In genomic region chr7:122247254-122247864, GRCm38 (mm10) we compare ENCODE assay signal across 23 mouse cellular contexts. TPM values are rescaled to one million over a fixed set of nuclear protein-coding genes. Genes with fewer than 3 reads are reported as not detected.
A peak's percentile ranks its signal among the peaks of the same experiment; 100 is the strongest.
DNase-seq lines count a peak whose midpoint lies in the region; ATAC-seq lines count a peak whose summit lies in the region.
"Had no signal": no experiment of that assay in that cellular context is flagged by ENCODE, and none has a peak within 500 bp of the region (broad histone marks: within the 10 kb centered on the region; RNA-seq: fewer than 3 reads in every experiment).

No protein-coding gene starts in this region.

- no peaks in the 10 kb centered on the region for H3K36me3 ChIP-seq in heart, embryonic 11.5 days (ENCODE audit: control insufficient read depth, insufficient read depth, low read length)
- no peaks in the 10 kb centered on the region for H3K36me3 ChIP-seq in neural tube, embryonic 15.5 days
- H3K36me3 ChIP-seq: hindbrain, embryonic 15.5 days; limb, embryonic 12.5 days; midbrain, embryonic 10.5 days had no signal

- H3K9me3 ChIP-seq in heart, embryonic 11.5 days (replicated peaks; ENCODE audit: control insufficient read depth, low read length) = no peaks in the 10 kb centered on the region
- H3K9me3 ChIP-seq in neural tube, embryonic 15.5 days (replicated peaks) = no peaks in the 10 kb centered on the region
- H3K9me3 ChIP-seq: hindbrain, embryonic 15.5 days; limb, embryonic 12.5 days; midbrain, embryonic 10.5 days had no signal

- no peak overlapping the region for H3K4me3 ChIP-seq in heart, embryonic 11.5 days (ENCODE audit: low read depth, low read length)
- no peak overlapping the region for H3K4me3 ChIP-seq in neural tube, embryonic 15.5 days (replicated peaks)
- H3K4me3 ChIP-seq: hindbrain, embryonic 15.5 days; limb, embryonic 12.5 days; midbrain, embryonic 10.5 days; myocyte had no signal

- no peak overlapping the region for H3K9ac ChIP-seq in heart, embryonic 11.5 days (ENCODE audit: low read depth, low read length)
- H3K9ac ChIP-seq in neural tube, embryonic 15.5 days (replicated peaks) = no peak overlapping the region
- H3K9ac ChIP-seq: hindbrain, embryonic 15.5 days; limb, embryonic 12.5 days had no signal

- DNase-seq in heart, adult 11 months = peak; percentile 59
- peak; percentile 35 for DNase-seq in induced T-regulatory cell, adult 2 months (ENCODE audit: low read depth)
- DNase-seq in thymus, postnatal 0 days (ENCODE audit: low spot score) = peak; percentile 79
- DNase-seq in kidney, adult 9 months = no peak
- no peak for DNase-seq in heart, adult 9 months (ENCODE audit: low spot score in 2 of 2)
- DNase-seq: adrenal gland, postnatal 10 days; cerebellum, adult 8-10 months; gastrocnemius, postnatal 14 days; kidney, postnatal 25 days; layer of hippocampus, postnatal 36 days; lung, adult 18-20 months; lung, postnatal 10 days had no signal

- WGBS in heart, embryonic 11.5 days (ENCODE audit: insufficient replicate concordance) = 76% methylated on average over 10 of the region's 10 CpGs
- WGBS in neural tube, embryonic 15.5 days = 75% methylated on average over 10 of the region's 10 CpGs

- no peak for ATAC-seq in heart, embryonic 11.5 days (replicated peaks; ENCODE audit: insufficient number of reproducible peaks, low FRiP score, low TSS enrichment)
- ATAC-seq in neural tube, embryonic 15.5 days (ENCODE audit: low FRiP score) = no peak
- ATAC-seq: forebrain, embryonic 14.5 days; intestine, embryonic 16.5 days; midbrain, embryonic 16.5 days had no signal

- no peaks in the 10 kb centered on the region for H3K4me1 ChIP-seq in heart, embryonic 11.5 days (ENCODE audit: control insufficient read depth, insufficient read depth, low read length)
- H3K4me1 ChIP-seq in neural tube, embryonic 15.5 days = no peaks in the 10 kb centered on the region
- H3K4me1 ChIP-seq: hindbrain, embryonic 15.5 days; limb, embryonic 12.5 days had no signal

- H3K27ac ChIP-seq in heart, embryonic 11.5 days (ENCODE audit: low read depth, low read length) = no peak overlapping the region
- H3K27ac ChIP-seq in neural tube, embryonic 15.5 days (replicated peaks) = no peak overlapping the region
- H3K27ac ChIP-seq: hindbrain, embryonic 15.5 days; limb, embryonic 12.5 days; midbrain, embryonic 10.5 days had no signal

- no peaks in the 10 kb centered on the region for H3K27me3 ChIP-seq in heart, embryonic 11.5 days (ENCODE audit: control insufficient read depth, insufficient read depth, low read length)
- H3K27me3 ChIP-seq in neural tube, embryonic 15.5 days (replicated peaks) = no peaks in the 10 kb centered on the region
- H3K27me3 ChIP-seq: hindbrain, embryonic 15.5 days had no signal

- no peak overlapping the region for H3K4me2 ChIP-seq in heart, embryonic 11.5 days
- H3K4me2 ChIP-seq in neural tube, embryonic 15.5 days = no peak overlapping the region
- H3K4me2 ChIP-seq: hindbrain, embryonic 15.5 days; limb, embryonic 12.5 days; liver, embryonic 11.5 days had no signal

RNA-seq across cellular contexts. Expression of gene Chp2, which starts 28.1 kb away (rescaled TPM):
- polyA plus RNA-seq in heart, embryonic 11.5 days (2014; fragmentation: Nextera tagmentation; extraction: Ambion mirVana) = 0.35 TPM in 1 of 2 replicates, not detected in the other
- 0.64 and 0.75 TPM in 2 replicates for polyA plus RNA-seq in thymus, postnatal 0 days (2015; fragmentation: Nextera tagmentation; extraction: Ambion mirVana)
- polyA plus RNA-seq in neural tube, embryonic 15.5 days (2015; fragmentation: Nextera tagmentation; extraction: Ambion mirVana) = 0.64 and 1.5 TPM in 2 replicates
- polyA plus RNA-seq: limb, embryonic 12.5 days; liver, embryonic 11.5 days; midbrain, embryonic 10.5 days; myocyte; stomach, embryonic 14.5 days had no signal

RNA-seq across cellular contexts. Expression of gene Prkcb, which starts 41.2 kb away (rescaled TPM):
- 11.7 and 13.3 TPM in 2 replicates for polyA plus RNA-seq in heart, embryonic 11.5 days (2014; fragmentation: Nextera tagmentation; extraction: Ambion mirVana)
- 151 and 206 TPM in 2 replicates for polyA plus RNA-seq in thymus, postnatal 0 days (2015; fragmentation: Nextera tagmentation; extraction: Ambion mirVana)
- polyA plus RNA-seq in neural tube, embryonic 15.5 days (2015; fragmentation: Nextera tagmentation; extraction: Ambion mirVana) = 134 and 150 TPM in 2 replicates

Comparison
In these comparisons a context has a peak if more than half of its experiments do, and no peak if none do; other contexts are left out.
1. DNase-seq: peak in heart, adult 11 months (single experiment), induced T-regulatory cell, adult 2 months (single experiment) and thymus, postnatal 0 days (single experiment); none in kidney, adult 9 months (single experiment) and heart, adult 9 months (0 of 2).